Mouse (Mus musculus) G1E (cell line): ENCODE results near the gene Atg7.

Source experiments
- CTCF ChIP-seq: IDR thresholded peaks from 2 replicates; pipeline ENCODE4 v1.5.1; 2012; ENCODE audit warnings: low read depth, low read length, inconsistent platforms, mixed read lengths
- GATA1 ChIP-seq: IDR thresholded peaks from 2 replicates; pipeline ENCODE4 v1.6.1; 2012; ENCODE audit warnings: borderline replicate concordance, low read length, inconsistent platforms, mixed read lengths
- GATA2 ChIP-seq: IDR thresholded peaks from 2 replicates; pipeline ENCODE4 v1.6.1; 2012; ENCODE audit warnings: low read depth, low read length, inconsistent platforms, borderline replicate concordance
- POLR2AphosphoS5 ChIP-seq: IDR thresholded peaks from 2 replicates; pipeline ENCODE4 v1.6.1; 2012; ENCODE audit warnings: low read depth, low read length, inconsistent platforms; ENCODE audit not compliant: insufficient replicate concordance
- TAL1 ChIP-seq: conservative IDR thresholded peaks from 2 replicates; pipeline ENCODE4 v1.6.1; 2012; ENCODE audit warnings: low read depth, low read length, inconsistent platforms, mixed read lengths

DNA sequence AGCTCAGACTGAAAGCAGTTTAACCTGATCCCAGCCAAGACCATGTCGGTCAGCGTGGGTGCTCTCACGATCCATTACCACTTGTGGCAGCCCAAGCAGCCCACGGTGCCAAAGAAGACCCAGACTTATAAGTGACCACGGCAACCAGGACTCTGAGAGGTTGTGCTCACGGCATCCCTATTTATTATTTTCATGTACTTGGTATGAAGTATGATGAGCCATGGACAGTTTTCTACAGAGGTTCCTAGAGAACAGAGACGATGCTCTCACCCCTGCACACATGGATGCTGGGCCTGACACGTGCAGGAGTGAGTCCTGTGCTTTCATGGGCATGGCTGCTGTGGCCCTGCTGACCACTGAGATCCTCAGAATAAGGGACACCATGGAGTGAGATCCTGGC is 100.2 kb downstream of the Atg7 start:
- TF ChIP-seq CTCF: no peak
- TF ChIP-seq TAL1: no peak
- TF ChIP-seq GATA1: no peak
- no peak for TF ChIP-seq POLR2AphosphoS5
- no peak for TF ChIP-seq GATA2
